In genomic region chr13:55692535-55693242, GRCm38 (mm10) we compare ENCODE assay signal across 7 mouse cellular contexts. TPM values are rescaled to one million over a fixed set of nuclear protein-coding genes. Genes with fewer than 3 reads are reported as not detected.
A peak's percentile ranks its signal among the peaks of the same experiment; 100 is the strongest.
DNase-seq lines count a peak whose midpoint lies in the region; ATAC-seq and TF ChIP-seq lines count a peak whose summit lies in the region.

TSS of gene B230219D22Rik (plus strand) at chr13:55693124.

- peak; percentile 81 for DNase-seq in adrenal gland, adult 8-10 months
- DNase-seq in embryo, embryonic 9.5 days (ENCODE audit: extremely low spot score): peak; percentile 89
- peak; percentile 23 for DNase-seq in gonadal fat pad, adult 2 months (ENCODE audit: low read depth)
- peak; percentile 94 for DNase-seq in left cerebral cortex, postnatal 4 days

- no peaks in the 10 kb centered on the region for H3K27me3 ChIP-seq in intestine, postnatal 0 days (replicated peaks; ENCODE audit: control insufficient read depth, insufficient read depth, low read length)
- H3K27me3 ChIP-seq in midbrain, embryonic 12.5 days: no peaks in the 10 kb centered on the region
- no peaks in the 10 kb centered on the region for H3K27me3 ChIP-seq in small intestine, adult 2 months (ENCODE audit: control insufficient read depth, insufficient read depth, low read length)

- peak within 1 kb of the TSS; percentile 90 for H3K4me3 ChIP-seq in intestine, postnatal 0 days (ENCODE audit: low read depth, low read length)
- H3K4me3 ChIP-seq in midbrain, embryonic 12.5 days: peak within 1 kb of the TSS; percentile 100
- H3K4me3 ChIP-seq in small intestine, adult 2 months (ENCODE audit: low read depth, low read length): peak within 1 kb of the TSS; percentile 99

- no peaks in the 10 kb centered on the region for H3K9me3 ChIP-seq in intestine, postnatal 0 days (ENCODE audit: control insufficient read depth)
- H3K9me3 ChIP-seq in midbrain, embryonic 12.5 days: no peaks in the 10 kb centered on the region

- under 1% methylated on average over 49 of the region's 51 CpGs for WGBS in intestine, postnatal 0 days
- 3% methylated on average over 51 of the region's 51 CpGs for WGBS in midbrain, embryonic 12.5 days
- under 1% methylated on average over 51 of the region's 51 CpGs for WGBS in small intestine, adult 2 months

- H3K36me3 ChIP-seq in intestine, postnatal 0 days (ENCODE audit: control insufficient read depth, insufficient read depth): no peaks in the 10 kb centered on the region
- H3K36me3 ChIP-seq in midbrain, embryonic 12.5 days: no peaks in the 10 kb centered on the region
- no peaks in the 10 kb centered on the region for H3K36me3 ChIP-seq in small intestine, adult 2 months (ENCODE audit: control insufficient read depth, insufficient read depth, low read length)

- TF ChIP-seq POLR2A in small intestine, adult 2 months (IDR thresholded peaks at IDR 0.05; ENCODE audit: low read depth, low read length): peak; percentile 91

- peak within 1 kb of the TSS; percentile 99 for H3K9ac ChIP-seq in intestine, postnatal 0 days (ENCODE audit: low read depth, low read length)
- peak within 1 kb of the TSS; percentile 100 for H3K9ac ChIP-seq in midbrain, embryonic 12.5 days (replicated peaks)

- peak within 1 kb of the TSS; percentile 98 for H3K27ac ChIP-seq in intestine, postnatal 0 days (ENCODE audit: low read depth, low read length)
- peak within 1 kb of the TSS; percentile 98 for H3K27ac ChIP-seq in midbrain, embryonic 12.5 days (replicated peaks)
- peak within 1 kb of the TSS; percentile 78 for H3K27ac ChIP-seq in small intestine, adult 2 months (ENCODE audit: insufficient read depth, low read depth, low read length)

- H3K4me2 ChIP-seq in intestine, postnatal 0 days (replicated peaks; ENCODE audit: low read depth): peak within 1 kb of the TSS; percentile 72
- peak within 1 kb of the TSS; percentile 87 for H3K4me2 ChIP-seq in midbrain, embryonic 12.5 days (replicated peaks)

- intact Hi-C loops in left cerebral cortex, postnatal 4 days (cut with DNase I): no loop called here

- peak; percentile 98 for ATAC-seq in intestine, postnatal 0 days
- peak; percentile 97 for ATAC-seq in midbrain, embryonic 12.5 days (ENCODE audit: low FRiP score, low read depth)

- H3K4me1 ChIP-seq in intestine, postnatal 0 days (replicated peaks; ENCODE audit: control insufficient read depth, insufficient read depth, low read length): peaks cover 9% of the 10 kb centered on the region; the same call in 1 of the 2 replicates
- peaks cover 26% of the 10 kb centered on the region for H3K4me1 ChIP-seq in midbrain, embryonic 12.5 days
- H3K4me1 ChIP-seq in small intestine, adult 2 months (ENCODE audit: control insufficient read depth, insufficient read depth, insufficient read length, low read length): no peaks in the 10 kb centered on the region; the same call in 1 of the 2 replicates

- TF ChIP-seq CTCF in intestine, postnatal 0 days (IDR thresholded peaks at IDR 0.05; ENCODE audit: low read depth): peak; percentile 50
- TF ChIP-seq CTCF in small intestine, adult 2 months (IDR thresholded peaks at IDR 0.05; ENCODE audit: extremely low read depth, insufficient read length, insufficient replicate concordance, low read depth, low read length): no peak

RNA-seq across cellular contexts. Expression of gene B230219D22Rik, which starts in this region (rescaled TPM):
- 10 to 100 TPM; 60.0 to 63.6 (median 61.4) TPM for total RNA-seq in adrenal gland, adult 8-10 months (2022)
- 35.5 and 35.6 TPM in 2 replicates for polyA plus RNA-seq in gonadal fat pad, adult 2 months (2012; rRNA removed)
- polyA plus RNA-seq in intestine, postnatal 0 days (2015; fragmentation: Nextera tagmentation; extraction: Ambion mirVana): 20.4 and 21.8 TPM in 2 replicates
- total RNA-seq in left cerebral cortex, postnatal 4 days (2021): 100 to 1,000 TPM; 101 TPM
- 71.4 and 74.5 TPM in 2 replicates for polyA plus RNA-seq in midbrain, embryonic 12.5 days (2016; fragmentation: Nextera tagmentation; extraction: Ambion mirVana)
- 4.9 and 7.5 TPM in 2 replicates for polyA plus RNA-seq in small intestine, adult 2 months (2012; rRNA removed)

Comparison
In these comparisons a context has a peak if more than half of its experiments do, and no peak if none do; other contexts are left out.
1. Peak in every context shown above with its lines: DNase-seq, ATAC-seq, H3K4me3 ChIP-seq and H3K27ac ChIP-seq.
2. DNase-seq: peak in every context shown above with its lines; median percentile 94 in left cerebral cortex, postnatal 4 days; 89 in embryo, embryonic 9.5 days; 81 in adrenal gland, adult 8-10 months; 23 in gonadal fat pad, adult 2 months.